Mouse (Mus musculus): Measurements from ENCODE around the gene Acss1.

The Acss1 gene

DNA sequence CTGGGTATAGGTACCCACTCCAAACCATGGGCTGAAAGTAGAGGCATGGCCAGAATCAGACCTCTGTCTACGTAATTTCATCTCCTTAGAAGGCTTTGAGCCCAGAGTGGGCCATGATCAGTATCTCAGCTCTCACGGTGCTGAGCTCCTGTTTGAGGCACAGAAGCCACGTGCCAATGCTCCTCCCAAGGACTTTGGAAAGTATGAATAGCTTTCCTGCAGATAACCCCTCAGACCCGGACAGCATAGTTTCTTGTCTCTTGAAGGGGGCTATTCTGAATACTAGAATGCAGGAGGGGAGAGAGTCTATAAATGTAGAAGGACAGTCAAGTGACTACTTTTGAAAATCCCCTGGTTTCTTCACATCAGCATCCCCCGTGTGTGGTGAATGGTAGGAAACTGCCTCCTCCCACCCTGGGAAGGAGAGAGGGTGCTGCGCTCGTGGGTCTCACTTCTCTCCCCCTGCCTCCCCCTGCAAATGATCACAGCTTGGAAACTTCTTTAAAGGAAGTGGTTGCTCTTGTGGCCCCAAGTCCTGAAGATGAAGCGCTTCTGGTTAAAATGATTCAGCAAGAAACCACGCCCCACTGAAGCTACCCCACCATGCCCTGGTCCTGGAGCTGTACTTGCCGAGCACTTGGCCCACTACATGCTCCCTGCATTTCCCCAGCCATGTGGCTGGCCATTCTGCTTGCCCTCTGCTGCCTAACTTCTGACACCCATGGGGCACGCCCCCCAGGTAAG, 98.3 kb downstream of the Acss1 start, which contains the start of gene Cst7:
Cst7 (plus strand) TSS at position 569 of the 744 bp plus-strand sequence.
- DNase-seq (ENCODE audit: low spot score): no peak

Data from spleen, adult 12 weeks (tissue).